Mouse (Mus musculus) embryonic facial prominence, embryonic 13.5 days (tissue): ENCODE measurements at regions not wholly inside any gene's neighbourhood (a gene's known extent, or its start where the extent isn't known, plus 50 kb on each side); places are given as distances from the start of the nearest gene placed in this dataset.

Source experiments
- ATAC-seq: fragments of 200-750 bp; cut with Nextera tagmentation; 2 replicates; pipeline ENCODE4 v1.8.0; 2017; ENCODE audit warnings: low read depth; ENCODE audit not compliant: insufficient number of reproducible peaks, insufficient read depth, low FRiP score, low TSS enrichment
- H3K27ac ChIP-seq: fragments of 300-500 bp; sonication (generic); 2 replicates; pipeline ENCODE4 v1.5.1; 2015; ENCODE audit warnings: moderate library complexity, mild to moderate bottlenecking, inconsistent platforms
- H3K27me3 ChIP-seq: fragments of 300-500 bp; sonication (generic); 2 replicates; pipeline ENCODE4 v1.6.1; 2015; ENCODE audit warnings: mild to moderate bottlenecking, inconsistent platforms
- H3K36me3 ChIP-seq: fragments of 300-500 bp; sonication (generic); 2 replicates; pipeline ENCODE4 v1.6.1; 2015; ENCODE audit warnings: mild to moderate bottlenecking, inconsistent platforms
- H3K4me1 ChIP-seq: fragments of 300-500 bp; sonication (generic); 2 replicates; pipeline ENCODE4 v1.6.1; 2015; ENCODE audit warnings: inconsistent platforms
- H3K4me2 ChIP-seq: fragments of 300-500 bp; sonication (generic); 2 replicates; pipeline ENCODE4 v1.6.1; 2015; ENCODE audit warnings: moderate library complexity, mild to moderate bottlenecking, inconsistent platforms
- H3K4me3 ChIP-seq: fragments of 300-500 bp; sonication (generic); 2 replicates; pipeline ENCODE4 v1.5.1; 2015; ENCODE audit warnings: mild to moderate bottlenecking, inconsistent platforms
- H3K9ac ChIP-seq: fragments of 300-500 bp; sonication (generic); 2 replicates; pipeline ENCODE4 v1.6.1; 2015; ENCODE audit warnings: mild to moderate bottlenecking, inconsistent platforms
- H3K9me3 ChIP-seq: fragments of 300-500 bp; sonication (generic); 2 replicates; pipeline ENCODE4 v1.6.1; 2016; ENCODE audit warnings: inconsistent platforms
- WGBS: fragments of 180-500 bp; shearing (Covaris S2); methylation state at CpG from one replicate; pipeline ENCODE4 v1.1.7; 2015; ENCODE audit warnings: mixed read lengths; 5-methylcytosine and 5-hydroxymethylcytosine counted together

DNA sequence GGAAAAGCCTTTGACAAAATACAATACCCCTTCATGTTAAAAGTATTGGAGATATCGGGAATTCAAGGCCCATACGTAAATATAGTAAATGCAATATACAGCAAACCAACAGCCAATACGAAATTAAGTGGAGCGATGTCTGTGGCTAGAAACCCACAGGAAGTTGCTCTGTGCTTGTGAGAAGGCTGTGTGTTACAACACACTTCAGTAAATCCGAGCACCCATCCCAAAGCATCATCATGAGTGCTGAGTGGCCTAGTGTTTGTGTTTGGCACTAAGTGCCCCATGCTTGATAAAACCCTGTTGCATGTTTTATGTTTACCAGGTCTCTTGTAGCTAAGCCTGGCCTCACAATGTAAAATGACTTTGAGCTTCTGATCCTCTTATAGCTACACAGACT lies 194.3 kb downstream of the Ankrd16 start:
- ATAC-seq = no peak
- Histone ChIP-seq H3K9ac (no peak overlapping the region), H3K4me2 (no peak overlapping the region), H3K4me3 (no peak overlapping the region), H3K4me1 (no peaks in the 10 kb centered on the region), H3K9me3 (no peaks in the 10 kb centered on the region), H3K27me3 (no peaks in the 10 kb centered on the region), H3K36me3 (no peaks in the 10 kb centered on the region), H3K27ac (no peak overlapping the region)
- 84% methylated on average over 5 of the region's 5 CpGs for WGBS

DNA sequence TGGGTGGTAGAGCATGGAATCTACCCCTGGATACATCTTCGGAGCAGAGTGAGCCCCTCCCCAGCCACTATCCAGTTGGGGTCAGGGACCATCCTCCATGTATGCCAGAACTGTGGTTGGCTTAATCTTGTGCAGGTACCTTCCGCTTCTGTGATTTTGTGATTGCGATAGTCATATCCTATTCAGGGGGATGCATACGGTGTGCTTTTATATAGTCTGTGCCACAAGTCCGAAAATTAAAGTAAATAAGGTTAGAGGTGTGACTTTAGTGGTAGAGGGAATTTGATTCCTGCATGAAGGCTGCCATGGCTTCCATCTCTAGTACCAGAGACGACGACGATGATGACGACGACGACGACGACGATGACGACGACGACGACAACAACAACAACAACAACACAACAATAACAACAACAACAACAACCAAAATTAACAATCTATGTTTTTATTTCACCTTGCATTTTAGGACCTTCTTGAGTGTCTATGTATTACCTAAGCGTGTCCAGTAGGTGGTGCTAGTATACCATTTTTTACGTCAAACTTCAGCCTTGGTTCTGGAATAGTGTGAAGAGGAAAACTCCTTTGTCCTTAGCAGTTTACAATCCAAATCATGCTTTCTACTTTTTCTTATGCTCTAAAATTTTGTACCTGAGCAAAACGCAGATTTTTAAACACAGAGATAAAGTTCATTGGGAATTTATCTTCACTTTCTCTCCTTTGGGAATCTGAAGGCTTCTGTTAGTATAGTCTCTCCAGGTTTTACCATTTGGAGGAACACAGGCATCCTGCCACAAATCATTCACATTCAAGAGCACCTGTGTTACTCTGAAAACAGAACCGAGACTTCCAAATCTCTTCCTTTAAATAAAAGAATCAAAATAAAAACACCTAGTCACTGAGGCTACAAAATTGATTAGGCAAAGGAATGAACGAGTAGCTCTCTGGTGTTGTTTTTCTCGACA lies 224.5 kb downstream of the Ankrd16 start:
- WGBS = 36% methylated on average over 24 of the region's 24 CpGs
- H3K9ac ChIP-seq = no peak overlapping the region
- H3K4me2 ChIP-seq = 0 out of 2 replicates have a peak overlapping the region, but pooled peaks have one; percentile 18
- no peaks in the 10 kb centered on the region for H3K36me3 ChIP-seq
- H3K4me3 ChIP-seq = no peak overlapping the region
- no peaks in the 10 kb centered on the region; the same call in 1 of the 2 replicates for H3K27me3 ChIP-seq
- H3K27ac ChIP-seq = no peak overlapping the region
- no peaks in the 10 kb centered on the region for H3K9me3 ChIP-seq
- H3K4me1 ChIP-seq = no peaks in the 10 kb centered on the region
- ATAC-seq = no peak

DNA sequence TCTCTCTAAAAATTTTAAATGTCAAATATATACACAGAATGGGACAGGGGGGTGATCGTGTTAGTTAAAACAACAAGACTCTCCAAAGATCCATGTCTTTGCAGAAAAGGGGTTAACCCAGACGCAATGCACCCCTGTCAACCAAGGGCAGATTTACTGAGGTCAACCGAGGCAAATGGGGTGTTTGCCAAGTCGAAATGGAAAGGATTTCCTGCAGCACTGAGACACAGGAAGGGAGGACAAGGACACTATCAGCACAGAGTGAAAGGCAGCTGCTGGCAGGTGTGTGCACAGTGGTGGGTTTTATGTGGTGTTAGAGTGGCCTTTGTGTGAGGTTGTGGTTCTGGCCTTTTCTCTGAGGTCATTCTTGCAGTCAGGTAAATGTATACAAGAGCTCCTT lies 226.7 kb downstream of the Ankrd16 start:
- ATAC-seq = no peak
- H3K27ac ChIP-seq = no peak overlapping the region
- H3K9ac ChIP-seq = no peak overlapping the region
- H3K4me3 ChIP-seq = no peak overlapping the region
- H3K4me1 ChIP-seq = no peaks in the 10 kb centered on the region
- H3K9me3 ChIP-seq = no peaks in the 10 kb centered on the region
- H3K36me3 ChIP-seq = no peaks in the 10 kb centered on the region
- H3K27me3 ChIP-seq = no peaks in the 10 kb centered on the region; the same call in 1 of the 2 replicates
- WGBS = 66% methylated on average over 4 of the region's 4 CpGs
- H3K4me2 ChIP-seq = no peak overlapping the region

DNA sequence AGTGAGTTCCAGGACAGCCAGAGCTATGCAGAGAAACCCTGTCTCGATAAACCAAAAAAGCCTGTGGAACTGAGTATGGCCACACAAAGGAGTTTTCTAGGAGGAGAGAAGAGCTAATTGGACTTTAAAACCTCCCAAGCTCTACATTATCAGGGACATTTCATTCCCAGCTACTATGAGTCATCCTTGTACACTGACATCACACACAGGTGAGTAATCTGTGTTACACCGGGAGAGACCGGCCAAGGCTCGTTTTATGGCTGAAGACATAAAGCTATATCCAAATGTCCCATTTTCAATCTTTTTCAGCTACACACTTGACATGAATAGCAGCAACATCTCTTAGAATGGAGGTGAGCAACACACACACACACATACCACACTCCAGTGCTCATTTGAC lies 229.5 kb downstream of the Ankrd16 start:
- Histone ChIP-seq H3K4me2 (no peak overlapping the region), H3K27me3 (no peaks in the 10 kb centered on the region; the same call in 1 of the 2 replicates), H3K4me1 (0 out of 2 replicates have a peak, but pooled peaks cover 4% of the 10 kb centered on the region), H3K4me3 (no peak overlapping the region), H3K36me3 (no peaks in the 10 kb centered on the region), H3K27ac (no peak overlapping the region), H3K9me3 (no peaks in the 10 kb centered on the region), H3K9ac (no peak overlapping the region)
- WGBS = 88% methylated on average over 4 of the region's 4 CpGs
- ATAC-seq = no peak

DNA sequence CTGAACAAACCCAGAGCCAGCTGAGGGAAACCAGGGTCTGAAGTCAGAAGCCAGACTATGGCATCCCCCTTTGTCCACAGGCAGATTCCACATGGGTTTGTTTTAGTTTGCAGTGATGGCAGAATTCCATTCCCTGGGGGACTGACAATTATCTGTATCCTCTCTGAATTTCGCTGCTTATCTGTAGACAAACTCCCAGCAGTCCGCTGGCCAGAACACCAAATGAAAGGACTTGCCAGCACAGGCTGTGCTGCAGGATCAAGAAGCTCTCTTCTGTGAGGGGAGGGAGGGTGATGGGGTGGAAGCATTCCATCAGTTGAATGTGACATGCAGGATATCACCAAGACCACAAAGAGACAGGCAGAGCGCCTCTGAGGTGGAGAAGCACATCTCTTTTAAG lies 233.8 kb downstream of the Ankrd16 start:
- ATAC-seq = no peak
- 45% methylated on average over 3 of the region's 3 CpGs for WGBS
- no peaks in the 10 kb centered on the region for H3K36me3 ChIP-seq
- H3K9me3 ChIP-seq = no peaks in the 10 kb centered on the region
- no peak overlapping the region for H3K27ac ChIP-seq
- no peak overlapping the region for H3K4me3 ChIP-seq
- 0 out of 2 replicates have a peak, but pooled peaks cover 4% of the 10 kb centered on the region for H3K4me1 ChIP-seq
- no peak overlapping the region for H3K9ac ChIP-seq
- H3K4me2 ChIP-seq = no peak overlapping the region
- H3K27me3 ChIP-seq = no peaks in the 10 kb centered on the region

DNA sequence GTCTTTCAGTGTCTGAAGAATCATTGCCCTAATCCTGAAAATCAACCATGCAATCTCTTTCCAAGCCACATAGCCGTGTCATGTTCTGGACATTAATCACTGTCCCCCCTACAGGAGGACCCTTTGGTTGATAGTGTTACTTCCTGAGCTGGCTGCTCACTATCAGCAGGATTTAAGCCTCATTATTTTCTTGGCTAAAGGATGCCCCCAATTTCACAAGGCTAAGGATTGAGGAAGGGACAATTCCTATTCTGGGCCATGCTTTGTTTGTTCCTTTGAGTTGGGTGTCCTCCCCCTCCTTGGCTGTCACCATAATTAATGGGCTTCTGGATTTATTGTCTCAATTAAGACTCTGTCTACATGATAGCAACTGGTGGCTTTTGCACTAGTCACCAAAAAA lies 241.9 kb downstream of the Ankrd16 start:
- Histone ChIP-seq H3K36me3 (no peaks in the 10 kb centered on the region), H3K27ac (no peak overlapping the region), H3K4me3 (no peak overlapping the region), H3K4me1 (no peaks in the 10 kb centered on the region), H3K27me3 (no peaks in the 10 kb centered on the region), H3K9me3 (no peaks in the 10 kb centered on the region), H3K4me2 (no peak overlapping the region), H3K9ac (no peak overlapping the region)
- no peak for ATAC-seq
- WGBS = 58% methylated on average over 1 of the region's 1 CpGs

DNA sequence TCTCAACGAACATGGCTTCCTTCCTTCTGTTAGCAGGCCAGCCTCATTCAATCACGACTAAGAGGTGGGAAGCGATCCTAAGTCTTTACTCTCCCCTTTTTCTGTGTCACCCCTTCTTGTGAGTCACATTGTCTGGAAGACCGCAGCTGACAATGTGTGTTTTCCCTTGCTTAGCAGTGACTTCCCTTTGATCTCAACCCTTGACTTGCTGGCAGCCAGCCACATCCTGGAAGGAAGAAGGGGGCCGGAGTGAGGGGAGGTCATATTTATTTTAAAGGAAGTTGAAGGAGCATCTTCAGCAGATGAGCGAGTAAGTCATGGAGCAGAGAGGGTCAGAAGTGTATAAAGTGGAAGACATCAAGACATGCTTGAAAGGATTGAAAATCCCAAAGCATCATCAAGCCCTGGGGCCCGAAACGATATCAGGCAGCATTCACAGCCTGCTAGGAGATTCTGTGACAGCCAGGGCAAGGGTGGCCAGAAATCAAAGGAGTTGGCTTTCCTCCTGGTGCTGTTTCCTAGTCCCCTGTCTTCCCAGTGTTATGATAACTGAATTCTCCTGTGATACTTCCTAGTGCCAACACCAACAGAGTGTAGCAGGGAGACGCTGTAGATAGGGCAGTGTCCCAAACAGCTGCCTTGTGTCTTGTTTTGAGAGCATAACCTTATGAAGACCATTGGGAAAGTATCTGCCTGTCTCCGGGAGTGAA lies 245.9 kb downstream of the Ankrd16 start:
- Histone ChIP-seq H3K27ac (no peak overlapping the region), H3K27me3 (no peaks in the 10 kb centered on the region), H3K9me3 (no peaks in the 10 kb centered on the region), H3K9ac (no peak overlapping the region), H3K4me2 (no peak overlapping the region), H3K4me3 (no peak overlapping the region), H3K36me3 (no peaks in the 10 kb centered on the region), H3K4me1 (no peaks in the 10 kb centered on the region)
- WGBS = 66% methylated on average over 10 of the region's 10 CpGs
- no peak for ATAC-seq

DNA sequence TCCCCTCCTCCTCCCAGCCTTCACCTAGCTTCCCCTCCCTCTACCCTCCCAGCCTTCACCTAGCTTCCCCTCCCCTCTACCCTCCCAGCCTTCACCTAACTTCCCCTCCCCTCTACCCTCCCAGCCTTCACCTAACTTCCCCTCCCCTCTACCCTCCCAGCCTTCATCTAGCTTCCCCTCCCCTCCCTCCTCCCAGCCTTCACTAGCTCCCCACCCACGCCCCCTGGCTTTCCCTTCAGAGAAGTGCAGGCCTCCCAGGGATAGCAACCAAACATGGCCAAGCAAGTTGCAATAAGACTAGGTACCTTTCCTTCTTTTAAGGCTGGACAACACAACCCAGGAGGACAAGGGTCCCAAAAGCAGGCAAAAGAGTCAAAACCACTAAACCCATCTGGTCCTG lies 248.5 kb downstream of the Ankrd16 start:
- Histone ChIP-seq H3K9ac (no peak overlapping the region), H3K27me3 (no peaks in the 10 kb centered on the region), H3K4me3 (no peak overlapping the region), H3K4me1 (no peaks in the 10 kb centered on the region), H3K27ac (no peak overlapping the region), H3K9me3 (no peaks in the 10 kb centered on the region), H3K36me3 (no peaks in the 10 kb centered on the region), H3K4me2 (no peak overlapping the region)
- no peak for ATAC-seq
- 65% methylated on average over 1 of the region's 1 CpGs for WGBS

DNA sequence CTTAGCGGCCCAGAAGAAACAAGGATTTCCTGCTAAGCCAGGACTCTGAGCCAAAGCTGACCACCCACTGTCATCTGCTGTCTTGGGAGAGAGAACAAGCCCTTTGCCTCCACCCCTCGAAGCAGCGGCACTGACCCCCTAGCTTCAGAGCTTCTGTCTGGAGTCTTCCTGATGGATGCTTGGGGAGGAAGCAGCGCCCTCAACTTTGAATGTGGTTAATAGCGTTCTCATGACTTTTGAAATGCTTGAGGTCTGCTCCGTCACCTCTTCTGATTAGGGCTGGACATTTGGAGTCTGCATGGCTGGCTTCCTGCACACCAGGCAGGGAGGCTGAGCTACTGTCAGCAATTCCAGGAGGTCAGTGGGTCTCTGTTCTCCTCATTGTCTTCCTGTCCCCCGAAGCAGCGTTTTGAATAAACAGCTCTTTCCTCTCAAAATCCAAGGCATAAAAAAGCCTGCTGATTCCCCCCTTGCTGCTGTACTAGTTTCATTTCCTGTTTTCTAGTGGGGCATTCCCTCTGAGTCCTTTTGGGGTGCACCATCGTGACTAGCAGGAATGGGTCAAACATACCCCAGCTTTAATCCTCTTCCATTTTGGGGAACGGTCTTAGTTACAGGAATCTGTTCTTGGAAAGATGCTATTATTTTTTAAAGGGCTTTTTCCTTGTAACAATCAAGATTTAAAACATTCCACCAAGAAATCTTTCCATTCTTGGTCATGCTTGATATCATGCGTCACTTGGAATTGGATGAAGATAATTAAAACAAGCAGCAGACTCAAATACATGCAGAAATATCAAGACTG lies 256.0 kb downstream of the Ankrd16 start:
- WGBS = 34% methylated on average over 11 of the region's 11 CpGs
- ATAC-seq = no peak
- Histone ChIP-seq H3K36me3 (no peaks in the 10 kb centered on the region), H3K27ac (peak overlapping the region; percentile 85), H3K9ac (no peak overlapping the region), H3K4me2 (peak overlapping the region; percentile 48), H3K4me3 (0 out of 2 replicates have a peak overlapping the region, but pooled peaks have one; percentile 7), H3K27me3 (no peaks in the 10 kb centered on the region), H3K4me1 (peaks cover 16% of the 10 kb centered on the region), H3K9me3 (no peaks in the 10 kb centered on the region)

DNA sequence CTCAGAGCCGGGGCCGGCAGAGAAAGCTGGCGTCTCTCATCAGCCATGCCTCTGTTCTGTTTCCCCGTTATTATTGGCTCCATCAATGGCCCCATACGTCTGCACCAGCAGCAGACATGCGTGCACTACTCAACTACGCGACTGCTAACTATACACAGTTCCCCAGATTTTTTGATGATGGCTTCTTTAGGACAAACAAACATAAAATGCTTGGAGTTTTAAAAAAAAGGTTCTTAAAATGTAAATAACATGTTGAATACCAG lies 256.6 kb downstream of the Ankrd16 start:
- H3K9ac ChIP-seq = no peak overlapping the region
- H3K4me1 ChIP-seq = peaks cover 16% of the 10 kb centered on the region
- H3K9me3 ChIP-seq = no peaks in the 10 kb centered on the region
- ATAC-seq = no peak
- H3K36me3 ChIP-seq = no peaks in the 10 kb centered on the region
- no peak overlapping the region for H3K4me3 ChIP-seq
- no peaks in the 10 kb centered on the region for H3K27me3 ChIP-seq
- H3K27ac ChIP-seq = peak overlapping the region; percentile 85
- peak overlapping the region; percentile 48 for H3K4me2 ChIP-seq
- 34% methylated on average over 8 of the region's 8 CpGs for WGBS

DNA sequence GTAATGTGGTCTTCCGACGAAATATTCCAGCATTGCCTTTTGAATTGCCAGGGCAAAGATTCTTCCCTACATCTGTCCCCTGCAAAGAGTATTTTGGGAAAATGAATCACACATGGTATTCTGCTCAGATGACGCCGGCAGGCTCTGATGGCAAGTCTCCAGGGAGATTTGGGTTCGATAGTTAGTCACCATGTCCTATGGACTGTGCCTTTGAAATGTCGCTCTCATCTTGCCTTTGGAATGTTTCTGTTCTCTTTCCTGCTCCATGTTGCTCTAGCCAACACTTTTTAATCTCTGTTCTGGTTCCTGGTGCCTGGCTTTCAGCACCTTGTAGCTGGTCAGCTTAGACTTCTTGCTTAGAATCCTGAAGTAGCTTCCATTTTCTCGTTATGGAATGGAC lies 252.3 kb downstream of the Itga8 start:
- Histone ChIP-seq H3K9ac (no peak overlapping the region), H3K9me3 (no peaks in the 10 kb centered on the region), H3K27ac (0 out of 2 replicates have a peak overlapping the region, but pooled peaks have one; percentile 28), H3K4me1 (peaks cover 20% of the 10 kb centered on the region), H3K4me2 (peak overlapping the region; percentile 28), H3K27me3 (no peaks in the 10 kb centered on the region), H3K4me3 (no peak overlapping the region), H3K36me3 (no peaks in the 10 kb centered on the region)
- WGBS = 32% methylated on average over 7 of the region's 7 CpGs
- no peak for ATAC-seq
